Comparison of ENCODE assay signal across 31 mouse cellular contexts in genomic region chr11:60731251-60731650, GRCm38 (mm10). TPM values are rescaled to one million over a fixed set of nuclear protein-coding genes. Genes with fewer than 3 reads are reported as not detected.
DNase-seq lines count a peak whose midpoint lies in the region; ATAC-seq lines count a peak whose summit lies in the region.
"Had no signal": no experiment of that assay in that cellular context is flagged by ENCODE, and none has a peak within 500 bp of the region (broad histone marks: within the 10 kb centered on the region; RNA-seq: fewer than 3 reads in every experiment).

No protein-coding gene starts in this region.

- WGBS in heart, embryonic 12.5 days, result 89% methylated on average over 14 of the region's 14 CpGs
- 93% methylated on average over 14 of the region's 14 CpGs for WGBS in midbrain, embryonic 13.5 days

- peaks cover 40% of the 10 kb centered on the region for H3K36me3 ChIP-seq in heart, embryonic 12.5 days
- H3K36me3 ChIP-seq in midbrain, embryonic 13.5 days, result peaks cover 42% of the 10 kb centered on the region

- peak overlapping the region; percentile 11; the same call in 1 of the 2 replicates for H3K9ac ChIP-seq in heart, embryonic 12.5 days
- no peak overlapping the region for H3K9ac ChIP-seq in midbrain, embryonic 13.5 days (replicated peaks)
- H3K9ac ChIP-seq: forebrain, embryonic 13.5 days; intestine, embryonic 15.5 days; limb, embryonic 12.5 days; liver, embryonic 13.5 days; midbrain, embryonic 15.5 days had no signal

- H3K4me1 ChIP-seq in heart, embryonic 12.5 days (replicated peaks), result peaks cover 28% of the 10 kb centered on the region
- peaks cover 25% of the 10 kb centered on the region for H3K4me1 ChIP-seq in midbrain, embryonic 13.5 days (replicated peaks)

- H3K27me3 ChIP-seq in heart, embryonic 12.5 days (replicated peaks), result no peaks in the 10 kb centered on the region
- no peaks in the 10 kb centered on the region for H3K27me3 ChIP-seq in midbrain, embryonic 13.5 days
- H3K27me3 ChIP-seq: forebrain, embryonic 13.5 days; intestine, embryonic 15.5 days; limb, embryonic 12.5 days; liver, embryonic 13.5 days; midbrain, embryonic 15.5 days; Patski had no signal

- H3K4me3 ChIP-seq in heart, embryonic 12.5 days, result no peak overlapping the region
- no peak overlapping the region for H3K4me3 ChIP-seq in midbrain, embryonic 13.5 days (replicated peaks)
- H3K4me3 ChIP-seq: forebrain, embryonic 13.5 days; intestine, embryonic 15.5 days; limb, embryonic 12.5 days; liver, embryonic 13.5 days; midbrain, embryonic 15.5 days had no signal

- intact Hi-C loops in heart, postnatal 25 days (cut with DNase I), result no loop called here

- H3K9me3 ChIP-seq in heart, embryonic 12.5 days (replicated peaks), result no peaks in the 10 kb centered on the region
- H3K9me3 ChIP-seq in midbrain, embryonic 13.5 days, result no peaks in the 10 kb centered on the region
- H3K9me3 ChIP-seq: forebrain, embryonic 13.5 days; G1E; intestine, embryonic 15.5 days; limb, embryonic 12.5 days; liver, embryonic 13.5 days; midbrain, embryonic 15.5 days had no signal

- no peak overlapping the region for H3K4me2 ChIP-seq in heart, embryonic 12.5 days
- no peak overlapping the region for H3K4me2 ChIP-seq in midbrain, embryonic 13.5 days (replicated peaks)
- H3K4me2 ChIP-seq: forebrain, embryonic 13.5 days; heart, embryonic 11.5 days; intestine, embryonic 15.5 days; limb, embryonic 12.5 days; liver, embryonic 13.5 days; midbrain, embryonic 15.5 days had no signal

- DNase-seq in heart, postnatal 25 days (ENCODE audit: low spot score), result no peak
- peak; percentile 22 for DNase-seq in urinary bladder, adult 2 months (ENCODE audit: low spot score)
- no peak for DNase-seq in urinary bladder, postnatal 10 days (ENCODE audit: low spot score)
- peak; percentile 67 to 78 for DNase-seq in gastrocnemius, adult 8-10 months (ENCODE audit: low spot score in 2 of 2)
- peak; percentile 81 for DNase-seq in skeletal muscle tissue, adult 2 months (ENCODE audit: low read depth, low spot score)
- DNase-seq in kidney, postnatal 10 days, result no peak
- DNase-seq: adrenal gland, postnatal 36 days; cerebellum, adult 8-10 months; cerebellum, postnatal 36 days; heart, adult 18-20 months; heart, postnatal 10 days; kidney, adult 2 months; layer of hippocampus, adult 9-11 months; liver, embryonic 13.5 days; lung, adult 18-20 months; lung, postnatal 10 days; right cerebral cortex, postnatal 4 days; thymus, adult 2 months; thymus, postnatal 36 days had no signal

- H3K27ac ChIP-seq in heart, embryonic 12.5 days (ENCODE audit: poor library complexity, severe bottlenecking), result no peak overlapping the region
- H3K27ac ChIP-seq in midbrain, embryonic 13.5 days, result no peak overlapping the region
- H3K27ac ChIP-seq: forebrain, embryonic 13.5 days; hindbrain, postnatal 0 days; intestine, embryonic 15.5 days; kidney, postnatal 0 days; limb, embryonic 12.5 days; liver, embryonic 13.5 days; midbrain, embryonic 15.5 days had no signal

- no peak for ATAC-seq in heart, embryonic 12.5 days (ENCODE audit: insufficient number of reproducible peaks, low FRiP score)
- no peak for ATAC-seq in midbrain, embryonic 13.5 days
- ATAC-seq: CD4-positive, CD25-positive, alpha-beta regulatory T cell, adult 4 months; forebrain, embryonic 13.5 days; hindbrain, postnatal 0 days; intestine, embryonic 15.5 days; midbrain, embryonic 15.5 days; Patski had no signal

RNA-seq across cellular contexts. Expression of gene Mief2, which starts 3.1 kb away (rescaled TPM):
- 18.5 and 20.8 TPM in 2 replicates for polyA plus RNA-seq in heart, embryonic 12.5 days (2016; fragmentation: Nextera tagmentation; extraction: Ambion mirVana)
- 10 to 100 TPM; 31.6 to 32.9 TPM for total RNA-seq in heart, postnatal 25 days (2021)
- polyA plus RNA-seq in urinary bladder, adult 2 months (2012; rRNA removed), result 15.9 and 18.0 TPM in 2 replicates
- 10 to 100 TPM; 80.3 to 94.0 (median 84.3) TPM for total RNA-seq in gastrocnemius, adult 8-10 months (2022)
- 18.4 and 18.6 TPM in 2 replicates for polyA plus RNA-seq in midbrain, embryonic 13.5 days (2015; fragmentation: Nextera tagmentation; extraction: Ambion mirVana)

RNA-seq across cellular contexts. Expression of gene Flii, which starts 4.2 kb away (rescaled TPM):
- 87.6 and 91.6 TPM in 2 replicates for polyA plus RNA-seq in heart, embryonic 12.5 days (2016; fragmentation: Nextera tagmentation; extraction: Ambion mirVana)
- total RNA-seq in heart, postnatal 25 days (2021), result 100 to 1,000 TPM; 112 to 120 TPM
- 175 and 179 TPM in 2 replicates for polyA plus RNA-seq in urinary bladder, adult 2 months (2012; rRNA removed)
- 100 to 1,000 TPM in 2 of 4 experiments, 10 to 100 TPM in 2; 96.0 to 116 (median 101) TPM for total RNA-seq in gastrocnemius, adult 8-10 months (2022)
- polyA plus RNA-seq in midbrain, embryonic 13.5 days (2015; fragmentation: Nextera tagmentation; extraction: Ambion mirVana), result 67.5 and 72.5 TPM in 2 replicates

RNA-seq across cellular contexts. Expression of gene Llgl1, which starts 31.7 kb away (rescaled TPM):
- polyA plus RNA-seq in heart, embryonic 12.5 days (2016; fragmentation: Nextera tagmentation; extraction: Ambion mirVana), result 46.6 and 47.5 TPM in 2 replicates
- total RNA-seq in heart, postnatal 25 days (2021), result 10 to 100 TPM; 11.4 to 12.3 TPM
- polyA plus RNA-seq in urinary bladder, adult 2 months (2012; rRNA removed), result 26.5 and 28.2 TPM in 2 replicates
- total RNA-seq in gastrocnemius, adult 8-10 months (2022), result 10 to 100 TPM in 1 of 4 experiments, 1 to 10 TPM in 3; 9.5 to 10.3 (median 9.8) TPM
- polyA plus RNA-seq in midbrain, embryonic 13.5 days (2015; fragmentation: Nextera tagmentation; extraction: Ambion mirVana), result 75.1 and 87.4 TPM in 2 replicates

RNA-seq across cellular contexts. Expression of gene Top3a, which starts 45.9 kb away (rescaled TPM):
- polyA plus RNA-seq in heart, embryonic 12.5 days (2016; fragmentation: Nextera tagmentation; extraction: Ambion mirVana), result 13.5 and 15.1 TPM in 2 replicates
- 1 to 10 TPM; 4.1 to 4.2 TPM for total RNA-seq in heart, postnatal 25 days (2021)
- polyA plus RNA-seq in urinary bladder, adult 2 months (2012; rRNA removed), result 7.3 and 7.9 TPM in 2 replicates
- total RNA-seq in gastrocnemius, adult 8-10 months (2022), result 1 to 10 TPM; 3.8 to 4.7 (median 4.2) TPM
- polyA plus RNA-seq in midbrain, embryonic 13.5 days (2015; fragmentation: Nextera tagmentation; extraction: Ambion mirVana), result 10.6 and 11.7 TPM in 2 replicates

RNA-seq across cellular contexts. Expression of gene Smcr8, which starts 46.1 kb away (rescaled TPM):
- 6.4 and 7.1 TPM in 2 replicates for polyA plus RNA-seq in heart, embryonic 12.5 days (2016; fragmentation: Nextera tagmentation; extraction: Ambion mirVana)
- total RNA-seq in heart, postnatal 25 days (2021), result 10 to 100 TPM; 13.4 to 16.3 TPM
- polyA plus RNA-seq in urinary bladder, adult 2 months (2012; rRNA removed), result 8.2 and 8.9 TPM in 2 replicates
- 10 to 100 TPM; 16.7 to 22.3 (median 19.7) TPM for total RNA-seq in gastrocnemius, adult 8-10 months (2022)
- polyA plus RNA-seq in midbrain, embryonic 13.5 days (2015; fragmentation: Nextera tagmentation; extraction: Ambion mirVana), result 7.0 and 7.5 TPM in 2 replicates

Comparison
In these comparisons a context has a peak if more than half of its experiments do, and no peak if none do; other contexts are left out.
1. DNase-seq: peak in urinary bladder, adult 2 months (single experiment), gastrocnemius, adult 8-10 months (2 of 2) and skeletal muscle tissue, adult 2 months (single experiment); none in heart, postnatal 25 days (single experiment), urinary bladder, postnatal 10 days (single experiment) and kidney, postnatal 10 days (single experiment).